Mouse (Mus musculus): ENCODE measurements around the gene N4bp2l2.

N4bp2l2 gene

GRCm38 (mm10) chr5:150561783-150562182, 104.2 kb downstream of the N4bp2l2 start:
- no peak for DNase-seq (ENCODE audit: low read depth)

GRCm38 (mm10) chr5:150561376-150561775, 104.6 kb downstream of the N4bp2l2 start:
- no peak for DNase-seq (ENCODE audit: low read depth)

- DNase-seq (ENCODE audit: low read depth), result no peak
Measured at GRCm38 (mm10) chr5:150560851-150561250, 105.1 kb downstream of the N4bp2l2 start.

- no peak for DNase-seq (ENCODE audit: low read depth)
Measured at GRCm38 (mm10) chr5:150559519-150560103, 106.4 kb downstream of the N4bp2l2 start.
